Mouse (Mus musculus) adrenal gland, adult (tissue): Measurements from ENCODE around the gene Tmem254c.
"Not testable (repeated sequence)": the region's sequence is repeated elsewhere in the genome, so short reads cannot be mapped to it uniquely, and the experiment has no call there.

Source experiments
- DNase-seq, 2 experiments: peaks; one replicate each; pipeline ENCODE4 v3.0.0; 2022 to 2023; ENCODE audit warnings: low spot score in 1 of 2; ENCODE audit not compliant: inconsistent age in 2 of 2

Gene Tmem254c

DNA sequence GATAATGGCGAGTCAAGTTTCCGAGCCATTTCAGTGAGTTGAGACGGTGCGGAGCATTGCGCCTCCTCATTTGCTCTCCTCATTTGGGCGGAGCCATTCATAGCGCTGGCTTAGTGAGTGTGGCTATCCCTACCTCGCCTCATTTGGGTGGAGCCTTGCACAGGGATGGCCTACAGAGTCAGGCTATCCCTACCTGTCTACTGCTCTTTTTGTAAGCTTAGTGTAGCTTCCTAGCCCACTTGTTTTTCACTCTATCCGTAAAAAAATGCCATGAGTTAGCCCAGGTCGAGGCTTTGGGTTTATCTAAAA, at the start of gene Tmem254c:
Tmem254c (minus strand) TSS at position 31 of the 309 bp plus-strand sequence.
- not testable (repeated sequence) for DNase-seq

DNA sequence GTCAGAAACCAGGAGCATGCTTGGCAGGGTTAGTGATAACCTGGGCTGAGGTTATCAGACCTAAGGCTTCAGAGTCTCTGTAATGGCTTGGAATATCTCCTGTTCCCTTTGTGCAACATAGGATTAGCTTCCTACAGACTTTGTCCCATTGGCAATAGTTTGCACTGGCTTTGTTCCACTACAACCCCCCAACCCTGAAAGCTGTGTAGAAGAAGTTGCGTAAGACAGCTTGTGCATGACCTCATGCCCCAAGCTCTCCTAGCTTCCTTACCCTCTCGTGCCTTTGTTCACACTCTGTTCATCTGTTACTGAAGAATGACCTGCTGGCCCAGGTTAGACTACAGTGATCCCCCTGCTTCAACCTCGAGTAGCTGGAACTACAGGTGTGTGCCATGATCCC, 30.5 kb upstream of the Tmem254c start:
- DNase-seq = not testable (repeated sequence)

DNA sequence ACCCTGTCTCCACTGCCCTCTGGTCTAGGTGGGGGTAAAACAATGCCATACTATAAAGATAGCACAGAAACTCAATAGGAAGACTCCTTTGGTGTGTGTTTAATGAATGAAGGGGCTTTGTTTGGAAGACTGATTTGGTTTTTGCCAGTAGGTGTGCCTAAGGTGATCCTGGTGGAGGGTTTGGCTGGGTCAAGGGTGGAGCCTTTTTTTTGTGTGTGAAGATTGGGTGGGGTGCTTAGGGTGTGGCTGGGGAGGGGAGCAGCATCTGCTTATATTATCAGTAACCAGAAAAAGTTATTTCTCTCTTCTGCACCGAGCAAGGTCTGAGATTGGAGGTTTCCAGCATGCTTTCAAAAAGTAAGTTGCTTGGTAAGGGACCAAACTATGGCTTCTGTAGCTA, 14.8 kb upstream of the Tmem254c start, which contains the start of gene Cphx3:
Cphx3 (plus strand) TSS at position 301 of the 400 bp plus-strand sequence.
- DNase-seq = not testable (repeated sequence)

DNA sequence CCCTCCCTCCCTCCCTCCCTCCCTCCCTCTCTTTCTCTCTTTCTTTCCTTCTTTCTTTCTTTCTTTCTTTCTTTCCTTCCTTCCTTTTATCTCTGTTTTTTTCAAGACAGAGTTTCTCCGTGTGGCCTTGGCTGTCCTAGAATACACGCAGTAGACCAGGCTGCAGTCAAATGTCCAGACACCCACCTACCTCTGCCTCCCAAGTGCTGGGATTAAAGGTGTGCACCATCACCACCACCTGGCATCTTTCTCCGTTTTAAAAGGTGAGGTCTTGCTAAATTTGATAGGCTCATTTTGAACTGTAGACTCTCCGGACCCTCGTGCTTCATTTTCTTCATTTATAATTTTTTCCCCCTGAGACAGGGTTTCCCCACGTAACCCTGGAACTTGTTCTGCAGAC, 14.1 kb upstream of the Tmem254c start, which contains the start of gene Cphx2:
Cphx2 (plus strand) TSS at position 301 of the 400 bp plus-strand sequence.
- not testable (repeated sequence) for DNase-seq

DNA sequence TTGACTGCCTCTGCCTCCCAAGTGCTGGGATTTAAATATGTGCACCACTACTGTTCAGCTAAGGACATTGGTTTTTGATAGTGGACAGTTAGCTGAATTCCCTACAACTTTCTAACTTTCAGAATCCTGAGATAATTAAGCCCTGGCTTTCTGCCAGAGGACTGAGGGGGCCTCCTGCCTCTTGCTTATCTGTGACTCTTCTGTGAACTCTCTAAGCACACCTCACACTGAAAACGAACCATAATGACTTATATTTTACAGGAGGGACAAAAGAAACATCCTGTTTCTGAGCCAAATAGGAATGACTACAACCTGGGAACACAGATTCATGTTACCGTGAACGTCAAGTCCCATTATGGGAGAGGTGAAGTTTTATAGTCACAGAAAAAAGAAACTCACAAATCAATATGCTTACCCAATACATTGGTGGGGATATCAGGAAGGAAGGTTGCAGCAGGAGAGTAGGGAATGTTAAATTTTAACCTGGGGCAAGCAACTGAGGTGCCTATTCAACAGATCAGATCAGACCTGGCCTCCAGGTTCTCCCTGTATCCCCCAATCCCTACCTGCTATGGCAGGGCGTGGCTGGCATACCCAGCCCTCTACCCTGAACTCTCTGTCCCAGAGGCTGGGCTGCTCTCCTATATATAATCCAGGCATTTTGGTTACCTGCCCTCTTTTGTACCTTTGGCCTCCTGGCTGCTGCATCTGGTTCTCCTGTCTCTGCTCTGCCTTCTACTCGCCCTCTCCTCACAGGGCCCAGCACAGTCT, 9.7 kb upstream of the Tmem254c start:
- DNase-seq = not testable (repeated sequence)

DNA sequence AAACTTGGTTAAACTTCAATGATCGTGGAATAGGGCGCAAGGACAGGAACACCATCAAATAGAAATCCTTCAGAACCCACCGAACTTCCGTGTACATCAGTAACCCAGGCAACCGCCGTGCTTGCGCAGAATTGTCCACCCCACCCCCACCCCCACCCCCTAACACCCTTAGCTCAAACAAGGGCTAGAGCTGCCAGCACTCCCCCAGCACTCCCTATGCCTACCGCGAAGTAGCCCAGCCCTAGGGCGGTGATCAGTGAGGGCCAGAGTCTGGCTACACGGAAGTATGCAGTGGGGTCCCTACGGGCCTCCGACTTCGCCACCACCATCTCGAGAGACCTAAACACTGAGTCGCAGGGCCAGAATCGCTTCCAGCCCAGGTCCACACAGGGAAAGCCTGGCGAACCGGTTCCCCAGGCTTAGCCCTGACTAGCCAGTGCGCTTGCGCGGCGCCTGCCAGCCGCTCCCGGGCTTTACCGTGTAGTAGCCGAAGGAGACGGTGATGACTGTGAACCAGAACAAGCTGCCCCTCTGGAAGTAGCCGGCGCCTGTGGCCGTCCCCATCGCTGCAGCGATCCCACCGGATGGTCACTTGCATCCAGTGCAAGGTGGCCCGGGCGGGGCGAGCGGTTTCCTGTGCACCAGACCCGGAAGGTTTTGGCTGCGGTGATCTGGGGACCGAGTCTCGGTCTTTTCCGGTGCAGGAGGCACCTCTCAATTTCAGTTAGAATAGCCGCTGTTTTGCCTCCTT, 406 bp downstream of the Tmem254c start:
- not testable (repeated sequence) for DNase-seq

DNA sequence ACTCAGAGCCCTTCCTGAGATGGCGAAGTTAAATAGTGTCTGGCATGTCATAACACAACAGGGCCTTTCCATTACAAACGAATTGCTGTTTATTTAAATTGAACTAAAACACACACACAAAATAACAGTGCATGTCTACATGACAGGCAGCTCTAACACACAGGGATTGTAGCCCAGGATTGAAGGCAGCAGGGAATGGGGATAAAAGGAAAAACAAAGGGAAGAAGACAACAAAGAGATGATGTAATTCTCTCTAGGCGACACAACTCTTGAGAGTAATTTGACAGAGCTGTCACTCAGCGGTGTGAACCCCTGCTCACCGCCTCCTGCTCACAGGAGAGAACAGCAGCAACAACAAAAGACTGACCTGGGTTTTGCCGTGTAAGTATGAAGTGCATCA, 7.8 kb downstream of the Tmem254c start:
- not testable (repeated sequence) for DNase-seq

DNA sequence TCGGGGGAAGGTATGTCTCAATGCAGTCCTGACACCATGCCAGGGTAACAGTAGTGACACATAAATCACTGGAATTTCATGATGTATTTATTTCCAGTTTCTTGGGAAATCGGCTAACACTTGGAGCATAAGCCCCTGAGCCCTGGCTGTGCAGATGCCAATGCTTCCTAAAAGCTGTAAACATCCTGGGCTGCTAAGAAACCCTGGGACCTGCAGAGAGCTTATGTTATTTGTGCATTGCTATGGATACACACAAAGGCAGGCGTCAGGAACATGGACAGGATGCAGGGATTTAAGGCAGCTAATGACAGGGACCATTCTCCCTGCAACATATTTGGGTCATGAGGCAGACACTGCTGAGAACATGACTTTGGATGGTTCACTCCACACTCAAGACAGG, 9.0 kb downstream of the Tmem254c start:
- DNase-seq = not testable (repeated sequence)

DNA sequence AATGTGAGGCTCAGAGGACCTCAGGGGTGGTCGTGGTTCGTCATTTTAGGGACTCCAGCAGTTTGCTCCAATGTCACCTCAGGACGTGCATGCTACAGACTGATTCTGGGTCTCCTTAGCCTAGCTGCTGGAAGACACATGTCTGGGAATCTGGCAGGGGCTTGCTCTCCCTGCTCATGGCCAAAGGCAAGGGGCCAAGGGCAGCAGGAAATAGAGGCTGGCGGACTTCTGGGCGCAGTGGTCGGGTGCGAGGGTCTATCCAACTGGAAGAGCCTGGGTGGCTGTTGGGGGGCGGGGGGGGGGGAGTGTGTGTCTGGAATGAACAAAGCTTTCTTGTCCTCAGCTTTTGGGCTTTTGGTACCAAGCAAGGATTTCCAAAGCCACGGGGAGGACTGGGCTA, 18.4 kb downstream of the Tmem254c start:
- DNase-seq = not testable (repeated sequence)

DNA sequence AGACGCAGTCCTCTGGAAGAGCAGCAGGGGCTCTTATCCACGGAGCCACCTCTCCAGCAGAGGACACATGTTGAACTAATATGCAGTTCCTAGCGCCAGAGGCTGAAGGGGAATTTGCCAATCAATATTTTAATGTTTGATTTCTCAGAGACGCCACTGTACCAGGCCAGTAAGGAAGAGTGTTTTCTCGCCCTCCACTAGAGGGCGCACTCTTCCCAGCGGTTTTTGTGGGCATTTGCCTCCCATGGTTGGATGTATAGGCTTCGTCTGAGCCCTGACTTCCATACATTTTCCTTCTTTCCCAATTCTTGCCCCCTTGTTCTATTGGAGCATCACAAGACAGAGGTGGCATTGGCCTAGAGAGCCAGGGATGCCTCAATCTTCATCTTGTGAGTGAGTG, 20.1 kb downstream of the Tmem254c start:
- DNase-seq = not testable (repeated sequence)

DNA sequence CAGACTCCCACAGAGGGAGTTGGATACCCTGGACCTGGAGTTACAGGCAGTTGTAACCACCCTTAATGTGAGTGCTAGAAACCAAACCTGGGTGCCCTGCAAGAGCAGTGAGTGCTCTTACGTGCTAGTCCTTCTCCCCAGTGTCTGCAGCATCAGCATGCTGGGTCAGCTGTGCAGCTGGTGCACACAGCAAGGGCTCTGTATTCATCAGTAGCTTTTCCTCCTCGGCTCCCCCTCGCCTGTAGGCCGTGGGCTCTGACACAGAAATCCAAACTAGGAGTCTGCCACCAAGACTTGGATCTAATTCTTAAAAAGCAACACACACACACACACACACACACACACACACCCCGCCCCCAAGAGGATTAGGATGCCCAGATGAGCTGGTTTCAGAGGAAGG, 22.1 kb downstream of the Tmem254c start:
- DNase-seq = not testable (repeated sequence)

DNA sequence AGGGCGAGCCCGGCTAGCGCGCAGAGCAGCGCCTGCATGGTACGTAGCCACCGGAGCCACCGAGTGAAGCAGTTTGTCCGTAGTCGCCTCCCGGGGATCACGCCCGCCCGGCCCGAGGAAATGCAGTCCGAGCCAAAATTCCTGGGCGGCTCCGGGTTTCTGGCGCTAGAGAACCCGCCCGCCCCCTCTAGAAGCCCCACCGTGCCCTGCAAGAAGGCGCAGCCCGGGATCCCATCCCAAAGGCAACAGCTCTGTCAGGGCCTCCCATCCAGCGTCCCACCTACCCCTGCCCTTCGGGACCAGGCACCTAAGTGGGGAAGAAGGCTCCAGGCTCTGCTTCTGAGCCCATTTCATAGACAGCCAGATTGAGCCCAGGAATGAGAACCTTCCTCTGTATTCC, 24.5 kb downstream of the Tmem254c start, which contains the start of gene Gm9780:
Gm9780 (minus strand) TSS at position 101 of the 400 bp plus-strand sequence.
- not testable (repeated sequence) for DNase-seq

DNA sequence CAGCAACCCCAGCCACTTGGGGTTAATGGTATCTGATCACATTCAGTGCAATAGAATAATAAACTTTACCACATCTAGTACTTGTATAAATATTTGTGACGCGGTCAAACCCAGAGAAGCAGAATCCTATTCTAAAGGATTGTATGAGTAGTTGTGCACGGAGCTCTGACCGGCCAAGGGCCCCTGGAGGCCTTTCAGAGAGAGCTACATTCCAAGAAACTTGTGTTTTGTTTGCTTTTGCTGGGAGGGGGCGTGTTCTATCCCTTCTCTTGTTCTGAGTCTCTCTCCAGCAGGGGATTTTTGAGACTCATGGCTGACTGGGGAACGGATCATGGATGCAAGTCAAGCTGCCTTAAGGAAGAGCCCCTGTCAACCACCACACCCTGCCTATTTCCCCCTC, 31.7 kb downstream of the Tmem254c start:
- DNase-seq = not testable (repeated sequence)

DNA sequence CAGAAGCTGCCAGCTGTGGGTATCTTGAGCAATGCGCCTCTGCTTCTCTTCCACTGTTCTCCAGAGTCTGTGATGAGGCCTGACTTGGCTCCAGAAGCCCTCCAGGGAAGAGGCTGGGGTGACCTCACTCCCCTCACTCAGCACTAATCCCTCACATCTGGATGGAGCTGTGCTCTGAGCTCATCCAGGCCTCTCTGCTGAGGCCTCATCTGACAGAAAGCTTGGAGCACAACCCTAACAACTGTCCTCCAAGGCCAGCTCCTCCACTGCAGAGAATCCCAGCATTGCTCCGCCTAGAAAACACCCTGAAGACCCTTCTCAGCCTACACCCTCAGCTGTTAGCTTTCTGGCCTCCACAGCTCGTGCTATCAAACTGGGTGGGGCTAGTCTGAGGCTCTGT, 32.8 kb downstream of the Tmem254c start:
- DNase-seq = not testable (repeated sequence)

DNA sequence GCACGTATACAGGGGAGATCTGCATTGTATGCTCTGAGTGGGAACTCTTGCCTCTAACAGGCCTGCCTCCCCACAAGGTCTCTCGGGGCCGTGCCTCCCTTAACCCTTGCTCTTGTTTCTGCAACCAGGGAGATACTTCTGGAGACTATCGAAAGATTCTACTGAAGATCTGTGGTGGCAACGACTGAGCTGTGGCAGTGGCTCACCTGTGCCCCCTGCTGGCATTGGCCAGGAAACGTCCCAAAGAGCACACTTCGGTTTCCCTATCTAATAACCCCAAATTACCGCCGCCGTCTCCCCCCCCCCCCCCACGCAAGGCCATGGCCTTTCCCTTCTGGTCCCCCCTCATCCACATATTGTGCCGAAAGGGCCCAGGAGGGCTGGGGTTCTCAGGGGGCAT, 41.5 kb downstream of the Tmem254c start:
- DNase-seq = not testable (repeated sequence)

DNA sequence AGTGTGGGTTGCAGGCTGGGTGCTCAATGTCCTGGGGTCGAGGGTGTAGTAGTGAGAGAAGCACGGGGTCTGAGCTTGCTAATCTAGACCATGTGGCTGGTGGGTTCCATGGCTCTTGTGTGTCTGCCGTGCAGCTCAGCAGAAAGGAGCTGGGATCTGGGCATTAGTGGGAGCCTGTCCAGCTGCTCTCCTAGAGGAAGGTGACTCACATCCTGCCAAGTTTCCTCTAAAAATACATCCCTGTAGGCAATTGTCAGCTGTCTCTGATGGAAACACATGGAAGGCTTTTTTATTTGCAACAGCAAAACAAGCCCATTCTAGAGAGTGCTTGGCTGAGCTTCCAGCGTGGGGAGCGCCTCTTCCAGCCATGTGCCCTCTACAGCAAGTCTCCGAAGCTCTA, 44.3 kb downstream of the Tmem254c start:
- not testable (repeated sequence) for DNase-seq

DNA sequence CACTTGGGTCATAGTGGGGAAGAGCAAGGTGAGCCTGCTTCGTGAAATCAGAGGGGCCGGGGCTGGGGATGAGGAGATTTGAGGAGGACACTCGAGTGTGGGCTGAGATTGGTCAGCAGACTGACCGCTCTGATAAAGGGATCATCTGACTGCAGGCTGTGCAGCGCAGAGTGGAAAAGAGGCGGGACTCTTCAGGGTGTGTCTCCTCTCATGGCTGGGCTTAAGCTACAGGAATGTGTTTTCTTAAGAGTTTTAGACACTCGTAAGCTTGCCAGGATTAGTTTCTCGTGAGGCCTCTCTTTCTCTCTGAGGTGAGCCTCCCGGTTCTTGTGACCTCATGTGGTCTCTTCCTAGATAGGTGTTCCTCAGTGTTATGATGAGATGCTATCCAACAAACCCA, 45.6 kb downstream of the Tmem254c start:
- DNase-seq = not testable (repeated sequence)

DNA sequence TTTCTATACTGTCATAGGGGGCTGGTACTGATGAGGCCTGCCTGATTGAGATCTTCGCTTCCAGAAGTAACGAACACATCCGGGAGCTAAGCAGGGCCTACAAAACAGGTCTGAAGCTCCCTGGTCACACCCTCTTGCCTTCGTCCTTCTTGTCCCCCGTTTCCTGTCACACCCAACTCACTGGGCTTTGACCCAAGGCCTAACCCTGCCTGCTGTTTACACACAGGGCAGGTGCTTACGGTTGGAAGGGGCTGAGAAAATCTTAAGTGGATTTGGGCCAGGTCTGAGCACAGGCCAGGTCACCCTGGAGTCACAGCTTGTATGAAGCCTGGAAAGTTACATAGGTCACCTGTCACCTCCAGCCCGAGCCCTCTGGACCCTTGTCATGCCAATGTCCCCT, 50.7 kb downstream of the Tmem254c start:
- not testable (repeated sequence) for DNase-seq
